Mouse (Mus musculus) brain, embryonic 14.5 days (tissue): ENCODE measurements at regions not wholly inside any gene's neighbourhood (a gene's known extent, or its start where the extent isn't known, plus 50 kb on each side); places are given as distances from the start of the nearest gene placed in this dataset.

ENCODE experiments used
- CTCF ChIP-seq: fragments of 200-500 bp; IDR thresholded peaks from 2 replicates; pipeline ENCODE4 v1.5.1; 2012; ENCODE audit warnings: inconsistent platforms, mild to moderate bottlenecking, moderate library complexity, borderline replicate concordance; ENCODE audit not compliant: insufficient read depth, insufficient read length; ENCODE audit errors: extremely low read depth
- POLR2A ChIP-seq: fragments of 200-500 bp; IDR thresholded peaks from 2 replicates; pipeline ENCODE4 v1.6.1; 2012; ENCODE audit warnings: mild to moderate bottlenecking, inconsistent platforms, borderline replicate concordance; ENCODE audit not compliant: poor library complexity, insufficient read depth, insufficient read length, severe bottlenecking; ENCODE audit errors: extremely low read depth

- TF ChIP-seq CTCF, result no peak
- TF ChIP-seq POLR2A, result no peak
Measured at GRCm38 (mm10) chr10:87309601-87310062, 183.8 kb downstream of the Ascl1 start.
